Mouse (Mus musculus) T-helper 2 cell (primary cell): ENCODE results near the gene Gmip.

Experiments used
- in situ Hi-C: fragments of 300-600 bp; cut with MboI, MseI; formaldehyde crosslinking; loops from one replicate; pipeline ENCODE4 v1.15.1; 2025; ENCODE audit warnings: high pct_unique_total_duplicates

Gene Gmip

DNA sequence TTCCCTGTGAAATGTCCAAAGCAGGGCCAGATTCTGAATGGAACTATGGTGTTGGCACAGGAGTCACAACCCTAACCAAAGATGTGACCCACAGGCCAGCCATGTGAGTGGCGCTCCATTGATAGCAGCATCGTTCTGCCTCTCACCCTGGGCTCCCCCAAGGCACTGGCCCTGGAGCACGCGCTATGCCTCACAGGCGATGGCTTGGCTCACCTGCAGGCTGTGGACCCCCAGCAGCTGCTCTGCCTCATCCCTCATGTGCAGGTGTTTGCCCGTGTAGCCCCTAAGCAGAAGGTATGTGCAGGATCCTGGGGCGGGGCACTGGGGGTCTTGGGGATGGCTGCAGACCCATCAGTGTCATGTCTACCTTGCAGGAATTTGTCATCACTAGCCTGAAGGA is 5.1 kb upstream of the Gmip start:
- in situ Hi-C loops = no loop called here

DNA sequence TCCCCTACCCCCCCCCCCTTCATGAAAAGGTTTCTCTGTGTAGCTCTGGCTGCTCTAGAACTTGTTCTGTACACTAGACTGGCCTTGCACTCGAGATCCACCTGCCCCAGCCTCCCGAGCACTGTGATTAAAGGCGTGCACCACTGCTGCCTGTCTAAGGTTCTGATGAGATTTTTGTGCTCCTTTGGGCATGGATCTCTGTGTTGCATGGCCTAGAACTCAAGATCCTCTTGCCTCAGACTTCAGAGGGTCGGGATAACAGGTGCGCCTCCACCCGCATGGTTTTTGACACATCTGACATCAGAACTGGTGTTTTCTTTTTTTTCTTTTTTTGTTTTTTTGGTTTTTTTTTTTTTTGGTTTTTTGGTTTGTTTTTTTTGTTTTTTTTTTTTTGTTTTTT is 3.9 kb upstream of the Gmip start:
- in situ Hi-C loops = no loop called here

DNA sequence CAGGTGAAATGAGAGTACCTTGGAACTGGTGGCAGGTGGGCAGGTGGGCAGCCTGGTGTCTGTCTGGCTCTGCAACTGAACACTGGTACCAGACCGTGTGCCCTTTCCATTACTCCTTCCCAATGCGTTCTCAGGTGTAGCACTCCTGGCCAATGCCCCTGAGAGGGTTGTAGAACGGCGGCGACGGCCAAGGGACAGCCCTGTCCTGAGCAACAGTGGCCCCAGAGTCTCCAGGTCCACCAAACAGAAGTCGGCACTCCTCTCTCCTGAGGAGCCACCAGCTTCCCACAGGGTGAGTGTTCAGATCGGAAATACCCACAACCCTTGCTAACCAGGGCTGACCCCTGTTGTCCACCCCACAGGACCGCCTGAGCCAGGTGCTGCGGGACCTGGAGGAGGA is 3.4 kb upstream of the Gmip start:
- in situ Hi-C loops = no loop called here

DNA sequence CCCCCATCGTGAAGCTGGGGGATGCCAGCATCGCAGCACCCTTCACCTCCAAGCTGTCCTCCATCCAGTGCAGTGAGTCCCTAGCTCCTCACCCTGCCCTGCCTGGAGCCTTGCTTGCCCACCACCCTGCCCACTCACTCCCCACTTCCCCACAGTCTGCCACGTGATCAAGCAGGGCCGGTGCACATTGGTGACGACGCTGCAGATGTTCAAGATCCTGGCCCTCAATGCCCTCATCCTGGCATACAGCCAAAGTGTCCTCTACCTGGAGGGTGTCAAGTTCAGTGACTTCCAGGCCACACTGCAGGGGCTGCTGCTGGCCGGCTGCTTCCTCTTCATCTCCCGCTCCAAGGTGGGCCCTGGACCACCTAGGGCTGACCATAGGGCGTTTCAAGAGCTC is 3.0 kb upstream of the Gmip start:
- in situ Hi-C loops = no loop called here

DNA sequence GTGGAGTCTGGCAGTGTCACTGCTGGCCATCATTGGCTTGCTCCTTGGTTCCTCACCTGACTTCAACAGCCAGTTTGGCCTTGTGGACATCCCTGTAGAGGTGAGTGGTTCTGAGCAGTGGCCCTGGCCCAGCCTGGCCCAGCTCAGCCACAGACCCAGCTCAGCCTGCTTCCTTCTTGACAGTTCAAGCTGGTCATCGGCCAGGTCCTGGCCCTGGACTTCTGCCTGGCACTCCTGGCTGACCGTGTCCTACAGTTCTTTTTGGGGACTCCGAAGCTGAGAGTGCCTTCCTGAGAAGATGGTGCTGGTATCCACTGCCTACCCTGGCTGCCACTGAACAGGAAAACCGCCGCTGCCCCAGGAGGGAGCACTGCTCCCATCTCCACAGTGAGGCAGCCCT is 1.2 kb upstream of the Gmip start:
- in situ Hi-C loops = no loop called here

DNA sequence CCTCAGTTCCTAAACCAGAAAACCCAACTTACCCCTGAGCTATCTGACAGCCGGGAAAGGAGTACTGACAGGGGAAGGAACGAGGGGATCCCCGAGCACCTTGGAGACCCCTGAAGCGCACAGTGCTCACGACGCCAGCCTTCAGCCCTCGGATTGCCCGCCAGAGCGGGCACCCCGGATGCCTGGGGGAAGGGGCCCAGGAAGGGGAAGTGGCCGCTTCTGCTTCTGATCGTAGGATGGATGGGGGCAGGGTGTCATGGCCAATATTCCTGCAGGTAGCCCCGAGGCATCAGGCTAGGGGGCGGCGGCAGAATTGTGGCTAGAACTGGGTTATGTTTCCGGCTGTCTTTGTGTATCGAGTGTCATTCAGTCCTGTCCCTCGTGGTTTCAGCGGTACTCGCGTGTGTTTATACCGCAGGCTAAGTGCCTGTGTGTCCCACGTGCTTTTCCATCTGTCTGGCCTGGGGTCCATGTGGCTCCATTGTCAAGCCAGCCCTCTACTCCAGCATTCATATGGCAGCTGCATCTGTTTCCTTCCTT is 455 bp downstream of the Gmip start:
- in situ Hi-C loops = no loop called here

DNA sequence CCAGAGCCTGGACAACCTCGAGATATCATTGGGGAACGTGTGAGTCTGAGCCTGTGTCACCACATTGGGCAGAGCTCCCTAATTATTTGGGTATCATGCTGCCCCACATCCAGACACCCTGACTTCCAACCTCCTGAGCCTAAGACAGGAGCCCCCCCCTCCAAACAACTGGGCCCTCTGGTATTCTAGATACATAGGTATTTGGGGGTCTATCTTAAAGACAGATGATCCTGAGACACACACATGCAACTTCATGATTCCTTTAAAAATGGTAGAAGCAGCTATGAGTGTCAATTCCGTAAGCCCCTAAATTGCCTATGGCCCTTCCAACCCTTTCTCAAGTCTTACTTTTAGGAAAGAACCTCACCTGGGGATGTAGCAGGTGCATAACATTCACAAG is 1.3 kb downstream of the Gmip start:
- in situ Hi-C loops = no loop called here

DNA sequence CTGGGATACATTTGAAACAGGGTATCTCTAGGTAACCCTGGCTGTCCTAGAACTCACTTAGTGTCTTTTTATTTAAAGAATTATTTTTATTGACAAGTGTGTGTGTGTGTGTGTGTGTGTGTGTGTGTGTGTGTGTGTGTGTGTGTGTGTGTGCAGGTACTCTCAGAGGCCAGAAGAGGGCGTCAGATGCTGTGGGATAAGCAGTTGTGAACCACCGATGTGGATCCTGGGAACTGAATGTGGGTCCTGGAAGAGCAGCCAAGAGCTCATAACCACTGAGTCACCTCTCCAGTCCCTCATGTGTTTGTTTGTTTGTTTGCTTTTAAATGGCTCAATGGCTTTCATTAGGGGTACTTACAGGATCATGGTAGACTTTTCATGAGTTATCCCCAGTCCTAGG is 6.4 kb downstream of the Gmip start:
- in situ Hi-C loops = no loop called here

DNA sequence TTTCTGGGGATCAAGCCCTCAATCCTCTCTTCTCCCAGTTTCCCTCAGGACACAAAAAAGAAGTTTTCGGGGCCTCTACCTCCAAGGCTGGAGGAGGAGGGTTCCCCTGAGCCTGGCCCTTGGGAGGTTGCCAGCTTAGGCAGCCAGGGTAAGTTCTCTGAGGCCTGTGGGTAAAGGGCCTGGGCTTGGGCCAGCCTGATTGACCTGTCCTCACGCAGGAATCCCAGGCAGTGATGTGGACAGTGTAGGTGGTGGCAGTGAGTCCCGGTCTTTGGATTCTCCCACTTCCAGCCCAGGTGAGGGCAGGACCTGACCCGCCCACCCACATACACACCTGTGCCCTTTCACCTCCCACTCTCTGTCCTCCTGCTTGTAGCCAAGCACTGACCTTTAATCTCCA is 6.9 kb downstream of the Gmip start:
- in situ Hi-C loops = no loop called here

DNA sequence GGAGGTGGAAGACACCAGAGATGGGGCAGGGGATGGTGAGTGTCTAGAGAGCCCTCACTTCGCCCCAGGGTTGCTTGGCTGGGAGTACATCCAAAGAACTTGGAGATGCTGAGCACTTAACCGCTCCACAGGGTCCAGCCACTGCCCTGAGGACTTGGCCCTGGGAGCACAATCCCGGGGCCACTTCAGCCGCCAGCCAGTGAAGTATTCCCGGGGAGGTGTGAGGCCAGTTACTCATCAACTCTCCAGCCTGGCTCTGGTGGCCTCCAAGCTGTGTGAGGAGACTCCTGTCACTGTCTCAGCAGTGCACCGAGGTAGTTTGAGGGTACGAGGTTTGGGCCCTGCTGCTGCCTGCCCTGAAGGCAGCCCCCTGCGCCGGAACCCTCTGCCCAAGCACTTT is 12.0 kb downstream of the Gmip start:
- in situ Hi-C loops = no loop called here

DNA sequence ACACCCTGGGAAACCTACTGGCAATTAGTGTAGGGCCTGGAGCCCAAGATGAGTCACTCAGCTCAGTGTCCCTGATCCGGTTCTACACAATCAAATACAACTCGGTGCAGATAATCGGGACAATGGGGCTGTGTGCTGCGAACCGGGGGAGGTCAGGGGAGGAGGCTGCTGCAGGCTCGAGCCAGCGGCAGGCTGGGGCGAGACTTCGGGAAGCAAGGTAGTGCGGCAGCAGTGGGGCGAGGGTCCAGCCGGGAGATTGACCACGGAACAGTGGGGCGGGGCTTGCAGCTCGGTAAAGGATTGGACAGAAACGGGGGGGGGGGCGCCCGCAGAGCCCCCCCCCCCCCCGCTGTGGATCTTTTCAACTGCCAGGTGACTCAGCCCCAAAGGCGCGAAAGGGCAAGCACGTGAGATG is 13.5 kb downstream of the Gmip start:
- in situ Hi-C loops = no loop called here

DNA sequence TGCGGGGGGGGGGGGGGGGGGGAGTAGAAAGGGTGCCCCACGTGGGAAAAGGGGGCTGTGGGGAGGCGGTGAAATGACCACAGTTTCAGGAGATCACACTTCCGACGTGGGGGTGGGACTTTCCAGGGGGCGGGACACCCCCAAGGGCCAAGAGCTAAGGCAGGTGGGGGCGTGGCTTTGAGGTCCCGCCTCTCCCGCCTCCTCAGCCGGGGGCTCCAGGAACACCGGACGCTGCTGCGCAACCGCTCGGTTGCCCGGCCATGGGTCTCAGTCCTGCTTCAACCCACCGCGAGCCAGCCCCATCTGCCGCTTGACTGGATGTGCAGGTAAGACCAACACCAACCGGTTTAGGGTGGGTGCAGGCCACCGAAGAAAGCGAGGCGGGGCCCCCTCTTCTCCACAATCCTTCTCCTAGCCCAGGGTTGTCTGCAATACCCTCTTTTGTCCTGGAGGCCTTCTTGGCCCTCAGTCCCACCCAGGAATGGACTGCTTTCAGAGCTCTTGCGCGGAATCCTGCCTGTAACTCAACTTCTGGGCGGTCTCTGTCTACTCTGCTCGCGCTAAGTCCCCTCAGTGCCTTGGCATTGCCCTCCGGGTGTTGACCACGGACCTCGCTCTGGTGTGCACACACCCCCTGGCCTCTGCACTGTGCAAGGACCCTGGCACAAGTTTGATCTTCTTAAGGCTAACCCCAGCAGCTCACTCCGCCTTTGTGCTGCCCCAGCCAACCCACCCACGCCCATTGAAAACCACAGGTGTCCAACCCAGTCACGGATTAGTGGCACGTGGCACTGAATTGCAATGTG is 14.1 kb downstream of the Gmip start, which contains the start of gene Lpar2:
Gene Lpar2, plus strand, starts transcription at position 44 of the 806 bp plus-strand sequence.
- in situ Hi-C loops = no loop called here

DNA sequence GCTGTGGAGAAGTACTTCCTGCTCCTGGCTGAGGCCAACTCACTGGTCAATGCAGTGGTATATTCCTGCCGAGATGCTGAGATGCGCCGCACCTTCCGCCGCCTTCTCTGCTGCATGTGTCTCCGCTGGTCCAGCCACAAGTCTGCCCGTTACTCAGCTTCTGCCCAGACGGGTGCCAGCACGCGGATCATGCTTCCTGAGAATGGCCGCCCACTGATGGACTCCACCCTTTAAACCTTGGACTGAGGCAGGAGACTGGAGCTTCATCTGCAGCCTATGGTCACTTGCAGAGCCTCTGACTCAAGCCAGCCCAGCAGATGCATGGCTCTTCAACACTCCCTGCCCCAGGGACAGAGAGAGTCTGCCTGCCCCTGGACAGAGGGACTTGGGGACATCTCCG is 17.9 kb downstream of the Gmip start:
- in situ Hi-C loops = no loop called here

DNA sequence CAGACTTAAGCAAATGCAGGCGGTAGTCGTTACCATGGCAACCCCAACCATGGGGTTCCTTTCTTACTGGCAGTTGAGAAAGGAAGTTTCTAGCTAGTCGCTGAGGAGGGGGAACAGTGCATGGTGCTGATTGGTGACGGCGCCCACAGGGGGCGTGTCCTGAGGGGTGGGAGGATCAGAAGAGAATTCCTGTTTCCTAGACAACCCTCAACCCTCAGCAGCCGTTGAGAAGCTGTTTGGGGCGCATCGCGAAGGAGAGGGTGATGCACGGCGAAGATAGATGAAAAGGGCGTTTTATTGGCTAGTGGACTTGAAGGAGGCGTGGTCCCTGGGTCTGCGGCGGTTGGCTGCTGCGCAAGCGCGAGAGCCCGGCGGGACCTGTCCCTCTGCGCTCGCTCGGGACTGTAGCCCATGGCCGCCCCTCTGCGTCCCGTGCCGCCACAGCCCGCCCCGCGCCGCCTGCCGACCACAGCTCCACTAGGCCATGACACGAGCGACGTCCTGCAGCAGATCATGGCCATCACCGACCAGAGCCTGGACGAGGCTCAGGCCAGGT is 23.9 kb downstream of the Gmip start, which contains the start of gene Pbx4:
Gene Pbx4, plus strand, starts transcription at position 194 of the 556 bp plus-strand sequence.
- in situ Hi-C loops = loop anchor here (10.0 kb wide), 1 partner anchor 208 kb away; the partner anchor contains the start of gene Zfp868

DNA sequence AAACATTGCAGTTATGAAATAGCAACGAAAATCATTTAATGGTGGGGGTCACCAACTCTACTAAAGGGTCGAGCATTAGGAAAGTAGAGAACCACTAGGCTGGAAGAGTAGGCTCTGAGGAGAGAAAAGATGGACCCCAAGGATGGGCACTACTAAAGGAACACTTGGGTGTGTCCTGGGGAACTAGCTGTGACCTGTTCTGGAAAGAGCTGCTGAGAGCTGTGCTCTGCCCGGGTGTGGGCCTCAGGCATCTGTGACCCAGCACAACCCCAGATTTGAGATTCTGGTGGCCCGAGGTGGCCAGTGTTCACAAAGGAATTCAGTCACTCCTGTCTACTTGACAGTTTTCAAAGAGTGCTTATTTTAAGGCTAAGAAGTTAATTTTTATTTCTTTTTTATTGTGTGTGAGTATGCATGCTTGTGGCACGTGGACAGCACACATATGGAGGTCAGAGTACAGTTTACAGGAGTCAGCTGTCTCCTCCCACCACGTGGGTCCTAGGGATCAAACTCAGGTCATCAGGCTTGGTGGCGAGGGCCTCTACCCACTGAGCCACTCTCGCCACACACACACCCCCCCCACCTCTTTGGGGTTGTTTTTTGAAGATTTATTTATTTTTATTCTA is 28.7 kb downstream of the Gmip start:
- in situ Hi-C loops = loop anchor here (10.0 kb wide), 1 partner anchor 212 kb away; the partner anchor contains the start of gene Zfp868

DNA sequence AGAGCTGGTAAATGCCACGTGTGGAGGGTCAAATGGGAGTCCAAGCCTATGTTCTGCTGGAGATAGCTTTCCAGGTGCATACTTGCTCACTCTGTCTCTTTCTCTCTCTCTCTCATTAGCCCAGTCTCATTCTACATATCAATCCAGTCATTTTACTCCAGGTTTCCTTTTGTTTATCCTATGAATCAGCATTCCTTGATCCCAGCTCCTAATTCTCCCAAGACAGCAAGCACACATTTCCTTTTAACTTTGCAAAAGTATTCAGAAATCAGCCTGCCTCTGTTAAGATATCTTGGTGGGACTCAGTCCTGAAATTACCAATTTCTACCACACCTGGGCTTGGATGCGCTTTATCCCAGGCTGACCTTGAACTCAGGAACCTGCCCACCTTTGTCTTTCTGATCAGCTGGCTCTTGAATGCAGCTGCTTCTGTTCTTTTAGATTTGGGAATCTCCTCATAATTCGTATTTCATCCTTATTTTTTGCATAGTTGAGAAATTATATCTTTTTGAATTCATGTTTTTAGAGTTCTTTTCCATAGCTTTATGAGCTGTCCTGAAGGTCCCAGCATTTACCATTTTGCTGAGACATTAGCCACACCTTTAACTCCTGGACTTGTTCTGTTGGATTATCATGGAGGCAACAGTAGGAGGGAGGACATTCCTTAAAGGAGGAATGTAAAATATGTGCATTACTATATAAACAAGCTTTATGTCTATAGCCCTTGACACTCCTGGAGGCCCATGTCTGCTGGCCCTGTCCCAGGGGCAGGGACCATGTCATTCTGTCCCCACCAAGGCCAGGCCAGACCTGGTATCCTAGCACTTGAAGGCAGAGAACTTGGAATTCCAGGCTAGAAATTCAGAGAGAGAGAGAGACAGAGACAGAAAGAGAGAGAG is 38.9 kb downstream of the Gmip start:
- in situ Hi-C loops = no loop called here

DNA sequence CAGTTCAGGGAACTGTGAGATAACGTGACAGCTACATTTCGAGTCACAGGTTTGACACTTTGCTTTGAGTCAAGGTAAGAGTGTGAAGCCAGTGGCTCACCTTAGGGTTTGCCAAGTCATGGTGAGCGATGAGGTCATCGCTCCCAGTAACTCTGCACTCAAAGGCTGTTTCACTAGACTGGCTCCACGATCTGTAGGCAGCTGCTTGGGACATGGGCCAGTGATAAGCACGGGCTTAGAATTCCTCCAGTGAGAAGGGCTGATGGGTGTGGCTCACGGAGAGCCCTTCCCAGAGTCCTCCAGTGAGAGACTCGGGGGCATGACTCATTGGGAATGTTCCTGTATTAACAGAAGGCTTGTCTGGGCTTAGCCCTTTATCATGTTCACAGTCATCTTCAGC is 40.5 kb downstream of the Gmip start:
- in situ Hi-C loops = no loop called here

DNA sequence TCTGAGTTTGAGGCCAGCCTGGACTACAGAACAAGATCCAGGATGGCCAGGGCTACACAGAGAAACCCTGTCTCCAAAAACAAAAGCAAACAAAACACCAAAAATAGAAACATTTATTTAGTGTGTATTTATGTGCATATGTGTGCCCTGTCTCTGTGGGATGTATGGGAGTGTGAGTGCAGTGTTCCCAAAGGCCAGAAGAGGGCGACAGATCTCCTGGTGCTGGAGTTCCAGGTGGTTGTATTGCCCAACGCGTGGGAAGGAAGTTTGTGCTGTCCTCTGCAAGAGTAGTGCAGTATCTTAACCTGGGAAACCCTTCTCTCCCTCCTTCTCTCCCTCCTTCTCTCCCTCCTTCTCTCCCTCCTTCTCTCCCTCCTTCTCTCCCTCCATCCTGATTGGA is 41.4 kb downstream of the Gmip start:
- in situ Hi-C loops = no loop called here

DNA sequence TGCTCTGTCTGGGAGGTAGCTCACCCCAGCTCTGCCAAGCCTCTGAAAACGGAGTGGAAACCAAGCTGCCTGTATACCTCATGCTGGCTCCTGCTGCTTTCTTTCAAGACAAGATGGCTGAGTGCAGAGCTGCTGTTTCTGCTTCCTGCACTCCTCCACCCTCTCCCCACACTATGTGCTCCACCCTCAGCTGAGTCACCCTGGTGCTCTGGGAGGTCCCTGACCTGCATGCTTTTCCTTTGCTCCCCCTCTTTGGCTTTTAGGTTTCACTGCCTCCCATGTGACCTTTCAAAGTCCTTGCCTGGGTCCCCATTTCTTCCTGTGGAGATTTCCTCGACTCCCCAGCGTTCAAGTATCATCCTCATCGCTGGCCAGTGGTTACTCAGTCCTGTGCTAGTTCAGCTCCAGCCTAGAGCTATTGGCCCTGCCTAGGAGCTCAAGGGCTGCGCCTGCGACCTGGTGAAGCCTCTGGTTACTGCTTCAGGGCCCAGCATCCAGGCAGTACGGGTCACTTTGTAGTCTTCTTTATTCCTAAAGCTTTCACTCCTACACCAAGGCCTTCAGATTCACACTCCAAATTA is 42.5 kb downstream of the Gmip start:
- in situ Hi-C loops = no loop called here

DNA sequence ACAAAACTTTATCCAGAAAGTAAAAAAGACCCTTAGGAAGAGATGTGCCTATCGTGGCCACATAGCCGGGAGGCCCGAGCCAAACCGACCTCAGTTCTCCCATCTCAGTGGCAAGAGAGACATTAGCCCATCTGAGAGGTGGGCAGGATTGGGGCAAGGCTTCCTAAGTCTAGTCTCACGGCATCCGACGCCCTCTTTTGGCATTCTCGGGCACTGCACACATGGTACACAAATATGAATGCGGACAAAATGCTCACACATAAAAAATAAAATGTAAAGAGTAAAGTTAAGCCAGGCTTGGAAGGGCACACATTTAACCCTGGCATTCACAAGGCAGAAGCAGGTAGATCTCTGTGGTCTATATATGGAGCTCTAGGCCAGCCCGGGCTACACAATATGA is 45.4 kb downstream of the Gmip start:
- in situ Hi-C loops = no loop called here

DNA sequence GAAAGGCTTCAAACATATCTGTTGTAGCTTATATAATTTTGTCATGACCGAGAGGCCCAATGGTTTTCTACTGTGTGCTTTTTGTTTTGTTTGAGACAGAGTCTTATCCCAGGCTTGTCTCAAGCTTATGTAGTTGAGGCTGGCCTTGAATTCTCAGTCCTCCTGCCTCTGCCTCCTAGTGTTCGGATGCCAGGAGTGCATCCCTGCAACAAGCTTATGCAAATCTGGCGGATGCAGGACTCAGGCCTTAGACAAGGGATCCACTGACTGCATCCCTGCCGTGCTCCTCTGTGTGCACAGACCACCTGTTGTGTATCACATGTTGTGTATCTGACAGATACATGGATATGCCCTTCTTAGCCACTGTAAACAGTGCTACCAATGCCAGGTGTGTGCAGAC is 52.3 kb downstream of the Gmip start:
- in situ Hi-C loops = no loop called here
